Mouse (Mus musculus): Measurements from ENCODE around the gene Wnt10a.
A peak's percentile ranks its signal among the peaks of the same experiment; 100 is the strongest.
"Not testable (repeated sequence)": the region's sequence is repeated elsewhere in the genome, so short reads cannot be mapped to it uniquely, and the experiment has no call there.

The Wnt10a gene

DNA sequence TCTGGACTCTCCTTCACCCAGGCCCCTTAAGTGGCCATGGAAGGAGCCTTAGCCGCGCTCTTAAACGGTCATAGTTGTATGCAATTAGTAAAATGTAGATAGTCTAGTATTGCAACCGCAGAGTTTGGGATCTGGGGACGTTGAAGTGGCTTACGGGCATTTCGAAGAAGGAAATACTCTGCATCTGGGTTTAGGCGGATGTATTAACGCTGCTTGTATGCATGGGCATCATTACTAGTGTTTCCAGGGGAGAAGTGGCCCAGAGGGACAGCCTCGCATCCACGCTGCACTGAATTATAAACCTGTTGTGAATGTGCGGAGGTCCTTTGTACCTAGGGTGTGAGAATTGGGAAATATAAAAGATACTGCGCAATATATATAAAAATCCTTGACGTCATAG lies 25.9 kb downstream of the Wnt10a start:
- no peak for DNase-seq

DNA sequence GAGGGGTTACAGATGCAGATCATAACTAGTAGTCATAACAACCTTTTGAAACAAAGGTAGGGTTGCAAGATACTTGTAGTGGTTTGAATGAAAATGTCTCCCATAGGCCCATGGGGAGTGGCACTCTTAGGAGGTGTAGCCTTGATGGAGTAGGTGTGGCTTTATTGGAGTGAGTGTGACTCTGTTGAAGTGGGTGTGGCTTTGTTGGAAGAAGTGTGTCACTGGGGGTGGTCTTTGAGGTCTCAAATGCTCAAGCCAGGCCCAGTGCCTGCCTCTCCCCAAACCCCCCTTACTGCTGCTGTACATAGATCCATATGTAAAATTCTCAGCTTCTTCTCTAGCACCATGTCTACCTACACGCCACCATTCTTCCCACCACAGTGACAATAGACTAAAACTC lies 27.2 kb downstream of the Wnt10a start:
- no peak for DNase-seq

DNA sequence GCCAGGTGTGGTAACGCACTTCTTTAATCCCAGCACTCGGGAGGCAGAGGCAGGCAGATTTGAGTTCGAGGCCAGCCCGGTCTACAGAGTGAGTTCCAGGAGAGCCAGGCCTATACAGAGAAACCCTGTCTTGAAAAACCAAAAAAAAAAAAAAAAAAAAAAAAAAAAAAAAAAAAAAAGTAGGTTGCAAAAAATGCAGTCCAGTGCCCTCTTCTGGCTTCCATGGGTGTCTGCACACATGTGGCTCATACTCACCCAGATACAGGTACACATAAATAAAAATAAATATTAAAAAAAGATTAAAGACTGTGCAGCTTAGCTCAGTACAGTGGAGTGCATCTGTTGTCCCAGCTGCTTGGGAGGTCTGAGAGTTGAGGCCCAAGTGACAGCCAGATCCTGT lies 32.3 kb downstream of the Wnt10a start:
- DNase-seq, result not testable (repeated sequence)

DNA sequence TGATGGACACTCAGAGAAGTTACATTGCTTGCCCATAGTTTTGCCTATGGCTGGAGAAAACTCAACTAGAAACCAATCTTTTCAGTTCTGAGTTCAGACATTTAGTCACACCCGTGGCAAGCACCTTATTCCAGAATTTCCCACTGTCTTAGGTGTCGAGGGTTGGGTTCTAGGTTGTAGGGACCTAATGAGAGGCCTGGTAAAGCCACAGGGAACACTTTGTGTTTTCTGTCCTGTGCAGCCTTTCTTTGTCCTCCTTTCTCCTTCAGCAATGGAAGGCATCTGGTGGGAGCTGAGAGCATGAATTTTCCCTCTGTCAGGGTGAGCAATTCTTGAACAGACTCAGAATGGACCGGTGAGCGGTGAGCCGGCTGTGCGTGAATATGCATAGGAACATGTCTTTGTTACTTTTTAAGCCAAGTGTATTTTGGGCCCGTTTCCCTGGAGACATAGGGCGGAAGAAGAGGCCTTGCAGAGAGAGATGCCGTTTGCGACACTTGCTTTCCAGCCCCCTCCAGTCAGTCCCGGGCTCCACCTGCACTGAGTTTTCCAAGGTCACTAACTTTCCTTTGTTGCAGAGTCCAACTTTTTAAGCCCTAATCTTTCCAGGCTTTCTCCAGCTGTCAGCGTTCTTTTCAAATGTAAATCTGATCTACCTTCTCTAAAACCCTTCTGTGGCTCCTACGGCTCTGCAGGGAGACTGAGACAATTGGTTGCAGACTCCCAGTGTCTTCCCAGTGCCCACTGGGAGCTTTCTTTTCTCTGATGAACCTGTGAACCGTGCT lies 33.4 kb downstream of the Wnt10a start:
- DNase-seq, result peak; percentile 48

DNA sequence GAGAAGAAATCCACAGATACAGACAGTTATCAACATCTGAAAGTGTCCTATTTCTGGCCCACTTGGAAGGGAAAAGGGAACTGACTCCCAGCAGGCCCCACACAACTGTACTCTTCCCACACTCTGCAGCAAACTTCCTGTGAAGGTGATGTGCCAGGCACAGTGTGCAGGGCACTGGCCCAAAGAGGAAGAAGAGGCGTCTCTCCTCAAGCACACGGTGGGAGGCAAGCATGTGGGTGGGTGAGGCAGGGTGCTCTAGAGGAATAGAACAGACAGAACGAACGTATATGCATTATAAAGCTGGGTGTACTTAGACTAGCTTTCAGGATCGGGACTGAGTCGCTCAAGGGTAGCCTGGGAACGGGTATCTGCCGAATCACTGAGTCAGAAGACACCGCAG lies 38.7 kb downstream of the Wnt10a start:
- no peak for DNase-seq

DNA sequence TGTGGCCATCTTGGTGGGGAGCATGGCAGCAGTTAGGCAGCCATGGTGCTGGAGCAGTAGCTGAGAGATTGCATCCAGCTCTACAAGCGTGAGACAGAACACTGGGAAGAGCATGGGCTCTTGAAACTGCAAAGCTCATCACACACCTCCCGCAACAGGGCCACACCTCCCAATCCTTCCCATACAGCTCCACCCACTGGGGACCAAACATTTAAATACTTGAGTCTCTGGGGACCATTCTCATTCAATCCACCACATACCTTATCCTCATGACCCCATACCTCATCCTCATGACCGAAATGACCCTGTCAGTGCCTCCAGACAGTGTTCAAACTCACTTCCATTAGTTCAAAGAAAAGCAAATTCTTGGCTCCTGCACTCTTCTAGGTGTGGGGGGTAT lies 41.9 kb downstream of the Wnt10a start:
- no peak for DNase-seq

DNA sequence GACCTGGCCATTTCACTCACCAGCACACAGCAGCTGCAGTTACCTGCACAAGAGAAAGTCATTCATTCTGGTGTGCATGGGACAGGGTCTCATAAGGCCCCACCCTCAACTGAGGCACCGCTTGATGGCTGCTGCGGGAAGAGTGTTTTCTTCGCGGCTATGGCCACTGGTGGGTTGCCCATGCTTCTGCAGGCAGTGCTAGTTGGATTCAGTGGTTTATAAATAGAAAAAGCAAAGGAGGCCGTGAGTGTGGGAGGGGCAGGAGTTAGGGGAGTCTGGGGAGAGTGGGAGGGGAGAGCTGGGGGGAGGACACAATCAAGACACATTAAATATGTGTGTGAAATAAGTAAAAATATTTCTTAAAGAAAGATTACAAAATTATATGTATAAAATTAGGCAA lies 51.8 kb downstream of the Wnt10a start:
- DNase-seq, result no peak

DNA sequence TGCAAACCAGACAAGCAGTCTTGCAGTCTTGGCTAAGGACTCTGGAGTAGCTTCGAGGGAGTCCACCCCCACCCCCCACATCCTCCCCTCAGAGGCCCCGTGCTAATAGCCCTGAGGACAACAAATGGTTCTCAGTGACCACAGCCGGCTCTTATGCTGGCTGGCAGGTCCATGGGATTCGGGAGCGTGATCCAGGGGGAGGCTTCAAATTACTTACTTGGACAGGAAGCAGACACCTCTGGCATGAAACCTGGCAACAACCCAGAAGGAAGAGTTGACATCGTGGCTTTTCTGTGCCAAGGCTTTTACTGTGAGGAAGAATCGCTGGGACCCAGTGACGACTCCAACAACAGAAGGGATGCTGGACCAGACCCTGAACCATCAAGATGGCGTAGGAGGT lies 55.0 kb downstream of the Wnt10a start:
- no peak for DNase-seq

DNA sequence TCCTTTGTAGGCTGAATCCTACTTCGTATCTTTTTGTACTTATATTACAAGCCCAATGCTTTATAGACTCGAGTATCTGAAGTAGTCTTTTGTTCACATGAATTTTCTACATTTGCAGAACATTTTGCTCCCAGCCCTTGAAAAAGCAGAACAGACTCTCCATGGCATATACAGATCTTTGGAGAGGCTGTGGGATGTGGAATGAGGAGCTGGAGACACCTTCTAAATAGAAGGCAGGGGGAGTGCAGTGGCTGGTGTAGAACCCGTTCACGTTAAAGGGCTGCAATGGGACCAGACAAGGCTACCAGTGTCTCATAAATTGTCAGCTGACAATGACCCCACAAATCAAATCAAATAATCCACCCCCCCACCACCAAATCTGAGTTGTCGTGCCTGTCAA lies 57.6 kb downstream of the Wnt10a start:
- DNase-seq, result no peak

DNA sequence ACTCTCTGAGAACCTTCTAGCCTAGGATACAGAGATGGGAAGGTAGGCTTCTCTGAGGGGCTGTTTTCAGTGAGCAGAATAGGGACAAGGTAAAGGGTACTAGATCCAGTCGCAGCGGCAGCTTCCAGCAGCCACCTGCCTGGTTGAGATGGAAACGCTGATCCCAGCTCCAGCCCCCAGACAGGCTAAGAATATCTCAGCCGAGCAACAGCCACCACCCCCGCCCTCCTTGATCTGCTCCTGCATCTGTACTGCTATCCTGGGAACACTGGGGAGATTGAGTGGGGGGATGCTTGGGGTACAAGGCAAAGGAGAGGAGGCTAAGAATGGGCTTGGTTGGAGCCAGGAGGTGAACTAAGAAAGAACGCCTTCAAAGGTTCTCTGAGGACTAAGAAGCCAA lies 58.9 kb downstream of the Wnt10a start:
- peak; percentile 74 for DNase-seq

DNA sequence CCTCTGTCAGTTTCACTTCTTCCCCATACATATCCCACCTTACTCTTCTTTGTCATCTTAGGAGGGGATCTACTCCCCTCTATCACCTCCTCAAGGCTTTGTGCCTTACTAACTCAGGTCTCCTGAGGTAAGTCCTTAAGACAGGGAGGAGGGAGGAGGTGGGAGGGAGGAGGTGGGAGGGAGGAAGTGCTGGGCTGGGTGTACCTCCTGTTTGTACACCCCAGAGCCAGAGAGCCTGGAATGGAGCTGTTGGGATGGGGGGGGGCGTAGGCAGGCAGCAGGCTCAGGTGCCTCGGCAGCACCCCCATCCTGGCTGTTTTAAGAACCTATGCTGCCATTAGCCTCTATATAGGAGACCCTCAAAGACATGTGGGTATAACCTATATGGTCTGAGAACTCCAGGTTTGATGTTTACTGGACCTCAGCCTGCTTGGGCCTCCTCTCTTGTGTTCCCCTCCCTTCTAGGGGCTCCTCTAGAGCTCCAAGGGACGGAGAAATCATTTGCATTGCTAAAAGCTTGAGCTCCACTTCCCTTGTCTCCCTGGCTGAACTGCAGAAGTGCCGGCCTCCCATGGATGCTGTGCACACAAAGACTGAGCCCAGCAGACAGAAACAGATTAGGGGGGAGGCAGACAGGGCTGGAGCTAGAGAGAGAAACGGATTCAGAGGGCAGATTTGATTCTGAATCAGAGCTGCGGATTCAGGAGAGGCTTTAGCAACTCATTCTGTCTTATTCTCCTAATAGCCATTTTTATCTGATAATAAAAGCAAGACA lies 59.9 kb downstream of the Wnt10a start:
- DNase-seq, result no peak
